Mouse (Mus musculus) layer of hippocampus, adult 18-20 months (tissue): ENCODE results near the gene Cst6. TPM values are rescaled to one million over a fixed set of nuclear protein-coding genes. Genes with fewer than 3 reads are reported as not detected.
"Not testable (repeated sequence)": the region's sequence is repeated elsewhere in the genome, so short reads cannot be mapped to it uniquely, and the experiment has no call there.

Experiments used
- DNase-seq, 2 experiments: peaks; one replicate each; pipeline ENCODE4 v3.0.0; 2022; ENCODE audit warnings: low spot score in 2 of 2
- long read RNA-seq: library from polyadenylated mRNA; stranded (forward); transcript quantifications from one replicate; pipeline ENCODE4 v2.0.0, GENCODE M21; 2021
- total RNA-seq, 2 experiments: library from RNA; stranded (reverse); gene quantifications; 2 replicates each; pipeline ENCODE4 v1.2.3; 2021

Gene Cst6
- 10 to 100 TPM in 1 of 2 experiments, 1 to 10 TPM in 1; 8.6 to 10.4 TPM for total RNA-seq
- long read RNA-seq, partial matches to known transcripts: 0 of 3 reads
- long read RNA-seq, other reads (novel, unspliced or antisense): 0 of 3 reads

- not testable (repeated sequence) for DNase-seq
Measured at GRCm38 (mm10) chr19:5349502-5349873, at the start of gene Cst6. TSS of gene Cst6 (minus strand) at chr19:5349574.

- DNase-seq: no peak
Measured at GRCm38 (mm10) chr19:5395371-5395770, 46.0 kb upstream of the Cst6 start.

- DNase-seq: no peak
Measured at GRCm38 (mm10) chr19:5394168-5394567, 44.8 kb upstream of the Cst6 start.

GRCm38 (mm10) chr19:5392892-5393291, 43.5 kb upstream of the Cst6 start:
- DNase-seq: no peak

GRCm38 (mm10) chr19:5390416-5390815, 41.0 kb upstream of the Cst6 start:
- no peak for DNase-seq

- DNase-seq: no peak
Measured at GRCm38 (mm10) chr19:5389647-5390046, 40.3 kb upstream of the Cst6 start.

GRCm38 (mm10) chr19:5388588-5389242, 39.3 kb upstream of the Cst6 start, which contains the start of gene Sart1:
TSS of gene Sart1 (minus strand) at chr19:5388703.
- DNase-seq: peak; percentile 95 to 98

- no peak for DNase-seq
Measured at GRCm38 (mm10) chr19:5388011-5388441, 38.7 kb upstream of the Cst6 start.

GRCm38 (mm10) chr19:5384715-5385114, 35.3 kb upstream of the Cst6 start:
- no peak for DNase-seq

- DNase-seq: no peak
Measured at GRCm38 (mm10) chr19:5383326-5383725, 34.0 kb upstream of the Cst6 start.

GRCm38 (mm10) chr19:5377446-5377845, 28.1 kb upstream of the Cst6 start:
- peak; percentile 60 to 93 for DNase-seq

GRCm38 (mm10) chr19:5374748-5375147, 25.4 kb upstream of the Cst6 start:
- no peak for DNase-seq

- no peak for DNase-seq
Measured at GRCm38 (mm10) chr19:5374177-5374576, 24.8 kb upstream of the Cst6 start.

GRCm38 (mm10) chr19:5372724-5373123, 23.4 kb upstream of the Cst6 start:
- no peak for DNase-seq

- DNase-seq: no peak
Measured at GRCm38 (mm10) chr19:5370932-5371331, 21.6 kb upstream of the Cst6 start.

GRCm38 (mm10) chr19:5367455-5367854, 18.1 kb upstream of the Cst6 start:
- DNase-seq: no peak

- DNase-seq: no peak
Measured at GRCm38 (mm10) chr19:5367053-5367359, 17.6 kb upstream of the Cst6 start, which contains the start of gene Banf1. TSS of gene Banf1 (minus strand) at chr19:5367168.

GRCm38 (mm10) chr19:5366175-5367052, 17.0 kb upstream of the Cst6 start, which contains the start of gene Eif1ad:
TSS of gene Eif1ad (plus strand) at chr19:5366741.
- DNase-seq: peak; percentile 91 to 97

- no peak for DNase-seq
Measured at GRCm38 (mm10) chr19:5365751-5366150, 16.4 kb upstream of the Cst6 start.

GRCm38 (mm10) chr19:5364124-5364523, 14.8 kb upstream of the Cst6 start:
- no peak for DNase-seq

GRCm38 (mm10) chr19:5362186-5362585, 12.8 kb upstream of the Cst6 start:
- no peak for DNase-seq

- no peak for DNase-seq
Measured at GRCm38 (mm10) chr19:5356080-5356479, 6.7 kb upstream of the Cst6 start.
